Mouse (Mus musculus) embryonic facial prominence, embryonic 12.5 days (tissue): ENCODE data around the gene Pnmt. TPM values are rescaled to one million over a fixed set of nuclear protein-coding genes. Genes with fewer than 3 reads are reported as not detected.

Source experiments
- ATAC-seq: fragments of 200-750 bp; cut with Nextera tagmentation; 2 replicates; pipeline ENCODE4 v1.8.0; 2017; ENCODE audit not compliant: insufficient number of reproducible peaks, insufficient read depth, low FRiP score, low TSS enrichment
- H3K27ac ChIP-seq: fragments of 300-500 bp; sonication (generic); 2 replicates; pipeline ENCODE4 v1.5.1; 2016; ENCODE audit warnings: mild to moderate bottlenecking
- H3K27me3 ChIP-seq: fragments of 300-500 bp; sonication (generic); 2 replicates; pipeline ENCODE4 v1.6.1; 2016; ENCODE audit warnings: mild to moderate bottlenecking, moderate library complexity
- H3K36me3 ChIP-seq: fragments of 300-500 bp; sonication (generic); 2 replicates; pipeline ENCODE4 v1.6.1; 2016; ENCODE audit warnings: mild to moderate bottlenecking
- H3K4me1 ChIP-seq: fragments of 300-500 bp; sonication (generic); 2 replicates; pipeline ENCODE4 v1.6.1; 2016
- H3K4me2 ChIP-seq: fragments of 300-500 bp; sonication (generic); replicated peaks from 2 replicates; pipeline ENCODE4 v1.6.1; 2016; ENCODE audit warnings: mild to moderate bottlenecking, moderate library complexity
- H3K4me3 ChIP-seq: fragments of 300-500 bp; sonication (generic); 2 replicates; pipeline ENCODE4 v1.5.1; 2016; ENCODE audit warnings: mild to moderate bottlenecking
- H3K9ac ChIP-seq: fragments of 300-500 bp; sonication (generic); 2 replicates; pipeline ENCODE4 v1.6.1; 2016; ENCODE audit warnings: mild to moderate bottlenecking, moderate library complexity
- H3K9me3 ChIP-seq: fragments of 300-500 bp; sonication (generic); 2 replicates; pipeline ENCODE4 v1.6.1; 2016; ENCODE audit warnings: mild to moderate bottlenecking, moderate library complexity
- WGBS: fragments of 180-500 bp; shearing (Covaris S2); methylation state at CpG from one replicate; pipeline ENCODE4 v1.1.7; 2016; 5-methylcytosine and 5-hydroxymethylcytosine counted together
- polyA plus RNA-seq: library from polyadenylated mRNA; unstranded; fragments of >200 nt; fragmentation: Nextera tagmentation; extraction: Ambion mirVana; gene quantifications from 2 replicates; pipeline ENCODE4 v1.2.1, GENCODE M21; 2016

The Pnmt gene
- polyA plus RNA-seq = 0.33 TPM in 1 of 2 replicates, not detected in the other

- H3K27me3 ChIP-seq = peaks cover 65% of the 10 kb centered on the region
- H3K4me3 ChIP-seq = no peak within 1 kb of the TSS
- no peak within 1 kb of the TSS for H3K9ac ChIP-seq
- peak within 1 kb of the TSS; percentile 11 for H3K4me2 ChIP-seq
- H3K27ac ChIP-seq = no peak within 1 kb of the TSS
- H3K4me1 ChIP-seq = no peaks in the 10 kb centered on the region
- 50% methylated on average over 24 of the region's 25 CpGs for WGBS
- no peaks in the 10 kb centered on the region for H3K9me3 ChIP-seq
- H3K36me3 ChIP-seq = peaks cover under 1% of the 10 kb centered on the region; the same call in 1 of the 2 replicates
- no peak for ATAC-seq
Observed at GRCm38 (mm10) chr11:98385638-98386585, at the start of gene Pnmt. TSS of gene Pnmt (plus strand) at chr11:98386450.

- no peak overlapping the region for H3K27ac ChIP-seq
- H3K27me3 ChIP-seq = peaks cover 90% of the 10 kb centered on the region
- H3K4me2 ChIP-seq = peak overlapping the region; percentile 91
- H3K9me3 ChIP-seq = no peaks in the 10 kb centered on the region
- peaks cover 24% of the 10 kb centered on the region for H3K4me1 ChIP-seq
- no peaks in the 10 kb centered on the region for H3K36me3 ChIP-seq
- WGBS = under 1% methylated on average over 56 of the region's 57 CpGs
- peak overlapping the region; percentile 27; the same call in 1 of the 2 replicates for H3K9ac ChIP-seq
- ATAC-seq = no peak
- peak overlapping the region; percentile 45 for H3K4me3 ChIP-seq
Observed at GRCm38 (mm10) chr11:98338507-98338961, 47.7 kb upstream of the Pnmt start.

GRCm38 (mm10) chr11:98339071-98339501, 47.2 kb upstream of the Pnmt start:
- Histone ChIP-seq H3K4me2 (peak overlapping the region; percentile 91), H3K4me3 (peak overlapping the region; percentile 45), H3K9ac (peak overlapping the region; percentile 27; the same call in 1 of the 2 replicates), H3K27ac (no peak overlapping the region), H3K36me3 (no peaks in the 10 kb centered on the region), H3K9me3 (no peaks in the 10 kb centered on the region), H3K27me3 (peaks cover 88% of the 10 kb centered on the region), H3K4me1 (peaks cover 23% of the 10 kb centered on the region)
- under 1% methylated on average over 19 of the region's 19 CpGs for WGBS
- ATAC-seq = no peak

GRCm38 (mm10) chr11:98339679-98340287, 46.5 kb upstream of the Pnmt start:
- 8% methylated on average over 11 of the region's 11 CpGs for WGBS
- Histone ChIP-seq H3K4me2 (peak overlapping the region; percentile 91), H3K4me3 (no peak overlapping the region), H3K9ac (0 out of 2 replicates have a peak overlapping the region, but pooled peaks have one; percentile 27), H3K9me3 (no peaks in the 10 kb centered on the region), H3K27ac (no peak overlapping the region), H3K36me3 (no peaks in the 10 kb centered on the region), H3K27me3 (peaks cover 87% of the 10 kb centered on the region), H3K4me1 (peaks cover 17% of the 10 kb centered on the region)
- no peak for ATAC-seq

DNA sequence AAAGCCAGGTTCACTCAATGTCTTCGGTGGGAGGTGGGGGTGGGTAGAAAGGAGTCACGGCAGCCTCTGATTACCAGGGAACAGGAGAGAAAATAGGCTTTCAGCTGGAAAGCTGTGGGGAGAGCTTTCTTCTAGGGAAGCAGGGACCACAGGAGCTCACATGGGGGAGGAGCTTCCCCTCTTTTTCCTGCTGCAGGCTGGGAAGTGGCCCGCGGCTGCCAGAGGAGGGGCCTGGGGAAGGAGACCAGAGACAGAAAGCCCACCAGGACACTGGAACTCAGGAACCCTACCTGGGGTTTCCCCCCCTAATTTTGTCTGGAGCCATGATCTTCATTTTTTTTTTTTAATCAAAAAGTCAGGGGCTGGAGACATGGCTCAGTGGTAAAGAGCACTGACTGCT, 45.7 kb upstream of the Pnmt start:
- no peaks in the 10 kb centered on the region for H3K36me3 ChIP-seq
- H3K27ac ChIP-seq = no peak overlapping the region
- H3K4me3 ChIP-seq = no peak overlapping the region
- ATAC-seq = no peak
- WGBS = 4% methylated on average over 4 of the region's 4 CpGs
- H3K27me3 ChIP-seq = peaks cover 84% of the 10 kb centered on the region
- H3K4me1 ChIP-seq = peaks cover 17% of the 10 kb centered on the region
- no peak overlapping the region for H3K9ac ChIP-seq
- H3K4me2 ChIP-seq = no peak overlapping the region
- H3K9me3 ChIP-seq = no peaks in the 10 kb centered on the region

DNA sequence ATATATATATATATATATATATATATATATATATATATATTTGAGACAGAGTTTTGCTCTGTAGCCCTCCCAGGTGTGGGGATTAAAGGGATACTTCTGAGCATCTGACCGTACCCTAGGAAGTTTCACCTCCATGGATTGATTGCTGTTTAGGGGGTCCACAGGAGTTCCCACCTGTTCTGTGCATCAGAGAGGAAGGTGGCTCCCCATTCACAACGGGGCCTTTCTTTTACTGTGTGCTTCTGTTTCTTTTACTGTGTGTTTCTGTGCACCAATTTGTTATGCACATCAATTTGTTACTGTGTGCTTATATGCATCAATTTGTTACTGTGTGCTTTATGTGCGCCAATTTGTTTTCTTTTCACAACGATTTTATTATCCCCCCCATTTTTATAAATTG, 45.1 kb upstream of the Pnmt start:
- Histone ChIP-seq H3K27ac (no peak overlapping the region), H3K4me2 (no peak overlapping the region), H3K4me3 (no peak overlapping the region), H3K4me1 (peaks cover 17% of the 10 kb centered on the region), H3K27me3 (peaks cover 84% of the 10 kb centered on the region), H3K9me3 (no peaks in the 10 kb centered on the region), H3K9ac (no peak overlapping the region), H3K36me3 (no peaks in the 10 kb centered on the region)
- no peak for ATAC-seq
- whole genome bisulfite sequencing = 55% methylated on average over 4 of the region's 4 CpGs

DNA sequence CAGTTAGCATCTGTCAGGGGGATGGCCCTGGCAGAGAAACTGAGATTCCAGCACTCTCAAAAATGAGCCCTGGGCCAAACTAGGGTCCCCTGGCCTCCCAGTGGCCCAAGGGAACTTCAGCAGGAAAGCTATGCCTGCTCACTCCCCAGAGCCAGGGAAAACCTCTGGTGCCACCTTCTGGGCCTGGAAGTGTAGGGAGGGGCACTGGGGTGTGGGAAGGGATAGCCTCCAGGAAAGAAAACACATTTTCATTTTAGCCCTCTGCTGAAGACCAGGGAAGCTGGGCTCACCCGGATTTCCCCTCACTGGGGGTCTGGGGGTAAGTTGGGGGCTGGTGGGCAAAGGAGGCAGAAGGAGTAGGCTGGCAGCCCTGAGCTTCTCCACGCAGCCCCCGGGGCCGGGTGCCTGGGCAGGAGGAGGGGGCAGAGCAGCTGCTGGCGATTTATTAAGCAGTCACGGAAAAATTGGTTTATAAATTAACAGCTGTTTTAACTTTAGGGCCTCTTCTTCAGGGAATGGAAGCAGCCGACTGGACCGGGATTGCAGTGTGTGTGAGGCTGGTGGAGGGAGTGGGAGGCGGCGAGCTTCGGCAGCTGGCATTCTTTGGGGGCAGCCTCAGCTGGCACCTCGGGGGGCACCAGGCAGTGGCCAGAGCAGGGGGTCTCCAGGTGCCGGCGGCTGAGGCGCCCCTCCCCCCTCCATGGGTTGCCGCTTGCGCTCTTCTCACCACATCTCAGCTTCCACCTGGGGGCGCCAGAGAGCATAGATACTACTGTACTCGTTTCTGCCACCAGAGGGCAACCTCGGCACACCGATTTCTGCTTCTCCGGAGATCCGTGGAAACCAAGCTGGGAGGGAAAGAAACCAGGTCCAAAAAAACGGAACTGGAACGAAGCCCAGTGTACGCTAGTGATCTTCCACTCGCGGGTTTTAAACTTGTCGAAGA, 44.0 kb upstream of the Pnmt start:
- Histone ChIP-seq H3K36me3 (no peaks in the 10 kb centered on the region), H3K9ac (no peak overlapping the region), H3K4me1 (peaks cover 17% of the 10 kb centered on the region), H3K27me3 (peaks cover 84% of the 10 kb centered on the region), H3K4me3 (peak overlapping the region; percentile 22; the same call in 1 of the 2 replicates), H3K27ac (no peak overlapping the region), H3K4me2 (peak overlapping the region; percentile 49), H3K9me3 (no peaks in the 10 kb centered on the region)
- WGBS = 1% methylated on average over 28 of the region's 29 CpGs
- peak; percentile 39; the same call in 1 of the 2 replicates for ATAC-seq

- peak overlapping the region; percentile 9; the same call in 1 of the 2 replicates for H3K4me3 ChIP-seq
- peak overlapping the region; percentile 30 for H3K4me2 ChIP-seq
Observed at GRCm38 (mm10) chr11:98345253-98345652, 41.0 kb upstream of the Pnmt start.

DNA sequence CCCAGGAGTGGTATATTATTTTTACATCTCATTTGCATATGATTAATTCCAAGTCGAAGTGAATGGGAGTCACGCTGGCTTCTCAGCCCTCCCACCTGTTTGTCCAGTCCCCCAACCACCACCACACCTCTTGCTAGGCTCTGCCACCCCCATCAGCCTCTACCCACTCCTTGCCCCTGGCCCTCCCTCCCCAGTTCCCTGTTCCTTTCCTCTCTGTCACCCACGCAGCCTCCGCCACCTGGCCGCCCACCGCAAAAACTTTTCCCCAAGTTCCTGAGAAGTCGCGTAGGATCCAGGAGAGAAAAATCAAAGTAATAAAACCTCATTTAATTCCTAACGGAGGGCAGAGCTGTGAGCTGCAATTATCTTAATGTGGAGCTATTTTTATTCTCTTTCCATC, 40.1 kb upstream of the Pnmt start:
- Histone ChIP-seq H3K9me3 (no peaks in the 10 kb centered on the region), H3K27ac (no peak overlapping the region), H3K36me3 (no peaks in the 10 kb centered on the region), H3K27me3 (peaks cover 86% of the 10 kb centered on the region), H3K4me1 (peaks cover 22% of the 10 kb centered on the region), H3K4me3 (no peak overlapping the region), H3K4me2 (no peak overlapping the region), H3K9ac (no peak overlapping the region)
- no peak for ATAC-seq
- WGBS = 11% methylated on average over 9 of the region's 9 CpGs

More at GRCm38 (mm10) chr11:98345253-98345652, 41.0 kb upstream of the Pnmt start:
- no peaks in the 10 kb centered on the region for H3K36me3 ChIP-seq
- no peak overlapping the region for H3K27ac ChIP-seq
- no peak for ATAC-seq
- 4% methylated on average over 14 of the region's 14 CpGs for WGBS
- peaks cover 84% of the 10 kb centered on the region for H3K27me3 ChIP-seq
- no peaks in the 10 kb centered on the region for H3K9me3 ChIP-seq
- H3K9ac ChIP-seq = no peak overlapping the region
- peaks cover 22% of the 10 kb centered on the region for H3K4me1 ChIP-seq

DNA sequence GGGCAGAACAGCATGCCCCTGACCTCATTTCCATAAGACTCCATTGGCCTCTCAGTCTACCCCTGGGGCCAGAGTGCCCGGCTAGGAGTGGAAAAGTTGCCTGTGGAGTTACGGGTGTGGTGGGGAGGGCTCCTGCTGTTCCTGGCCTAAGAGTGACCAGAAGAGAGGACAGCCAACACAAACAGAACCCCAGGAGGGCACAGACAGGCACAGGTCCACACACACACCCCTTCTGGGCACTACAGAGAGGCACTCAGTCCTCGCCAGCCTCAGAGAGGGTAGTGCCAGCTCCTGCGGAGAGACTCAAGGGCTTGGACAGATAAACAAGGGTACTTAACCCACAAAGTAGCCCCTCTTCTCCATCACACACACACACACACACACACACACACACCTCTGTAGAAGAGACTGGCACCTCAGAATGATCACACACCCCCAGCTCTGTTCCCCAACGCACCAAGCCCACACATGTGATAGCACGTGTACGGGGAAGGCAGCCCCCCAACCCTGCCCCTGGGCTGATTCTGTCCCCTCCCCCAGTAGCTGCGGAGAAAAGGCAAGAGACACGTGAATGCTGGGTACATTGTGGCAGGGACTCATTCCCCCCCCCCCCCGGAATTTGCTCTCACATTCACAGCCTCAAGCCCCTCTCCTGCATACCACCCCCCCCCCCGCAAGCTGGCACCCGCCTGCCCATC, 38.7 kb upstream of the Pnmt start:
- no peak overlapping the region; the same call in 1 of the 2 replicates for H3K9ac ChIP-seq
- WGBS = 6% methylated on average over 10 of the region's 12 CpGs
- no peak overlapping the region for H3K4me3 ChIP-seq
- H3K4me2 ChIP-seq = peak overlapping the region; percentile 72; the same call in 1 of the 2 replicates
- peaks cover 15% of the 10 kb centered on the region for H3K4me1 ChIP-seq
- no peaks in the 10 kb centered on the region for H3K36me3 ChIP-seq
- H3K27ac ChIP-seq = no peak overlapping the region
- H3K27me3 ChIP-seq = peaks cover 86% of the 10 kb centered on the region
- no peaks in the 10 kb centered on the region for H3K9me3 ChIP-seq
- ATAC-seq = no peak
